Mouse (Mus musculus) macrophage (primary cell): Measurements from ENCODE around the gene Hunk. TPM values are rescaled to one million over a fixed set of nuclear protein-coding genes. Genes with fewer than 3 reads are reported as not detected.

Experiments used
- H3K27ac ChIP-seq: fragments of 350-480 bp; formaldehyde crosslinking; 2 replicates; pipeline ENCODE4 v1.9.0; 2021
- H3K36me3 ChIP-seq: fragments of 350-480 bp; formaldehyde crosslinking; 2 replicates; pipeline ENCODE4 v1.9.0; 2021; ENCODE audit errors: inconsistent target
- H3K4me3 ChIP-seq: fragments of 350-480 bp; formaldehyde crosslinking; 2 replicates; pipeline ENCODE4 v1.9.0; 2021; ENCODE audit errors: inconsistent target
- H3K79me2 ChIP-seq: fragments of 350-480 bp; formaldehyde crosslinking; 2 replicates; pipeline ENCODE4 v1.9.0; 2021; ENCODE audit errors: inconsistent target
- WGBS: methylation state at CpG from one replicate; pipeline ENCODE4 v1.1.7; 2026; ENCODE audit warnings: inconsistent platforms; ENCODE audit not compliant: missing documents; 5-methylcytosine and 5-hydroxymethylcytosine counted together
- polyA plus RNA-seq: library from polyadenylated mRNA; stranded (reverse); fragments of 250-400 nt; gene quantifications from 3 replicates; pipeline ENCODE4 v1.2.4, GENCODE M21; 2018; ENCODE audit warnings: inconsistent platforms

Gene Hunk
- polyA plus RNA-seq, 1 experiment from 2014 or later = not detected

GRCm38 (mm10) chr16:90522575-90522974, 136.8 kb downstream of the Hunk start:
- WGBS = 42% methylated on average over 1 of the region's 1 CpGs
- no peaks in the 10 kb centered on the region for H3K36me3 ChIP-seq
- no peak overlapping the region for H3K4me3 ChIP-seq
- no peaks in the 10 kb centered on the region for H3K79me2 ChIP-seq
- H3K27ac ChIP-seq = no peak overlapping the region

GRCm38 (mm10) chr16:90523373-90523772, 137.6 kb downstream of the Hunk start:
- Histone ChIP-seq H3K27ac (no peak overlapping the region), H3K4me3 (no peak overlapping the region), H3K36me3 (no peaks in the 10 kb centered on the region), H3K79me2 (no peaks in the 10 kb centered on the region)
- 26% methylated on average over 6 of the region's 6 CpGs for WGBS

GRCm38 (mm10) chr16:90523894-90524293, 138.1 kb downstream of the Hunk start:
- no peaks in the 10 kb centered on the region for H3K79me2 ChIP-seq
- H3K36me3 ChIP-seq = no peaks in the 10 kb centered on the region
- 92% methylated on average over 18 of the region's 18 CpGs for WGBS
- no peak overlapping the region for H3K27ac ChIP-seq
- H3K4me3 ChIP-seq = no peak overlapping the region

- WGBS = 88% methylated on average over 18 of the region's 18 CpGs
- no peak overlapping the region for H3K27ac ChIP-seq
- H3K79me2 ChIP-seq = no peaks in the 10 kb centered on the region
- H3K36me3 ChIP-seq = no peaks in the 10 kb centered on the region
- H3K4me3 ChIP-seq = no peak overlapping the region
These were observed 138.6 kb downstream of the Hunk start for GRCm38 (mm10) chr16:90524393-90524792.

- H3K79me2 ChIP-seq = no peaks in the 10 kb centered on the region
- 82% methylated on average over 10 of the region's 10 CpGs for WGBS
- H3K4me3 ChIP-seq = no peak overlapping the region
- no peaks in the 10 kb centered on the region for H3K36me3 ChIP-seq
- no peak overlapping the region for H3K27ac ChIP-seq
These were observed 147.4 kb downstream of the Hunk start for GRCm38 (mm10) chr16:90533119-90533673.

GRCm38 (mm10) chr16:90534591-90534990, 148.8 kb downstream of the Hunk start:
- H3K4me3 ChIP-seq = no peak overlapping the region
- no peaks in the 10 kb centered on the region for H3K36me3 ChIP-seq
- no peak overlapping the region for H3K27ac ChIP-seq
- no peaks in the 10 kb centered on the region for H3K79me2 ChIP-seq
- 89% methylated on average over 8 of the region's 8 CpGs for WGBS

- no peak overlapping the region for H3K27ac ChIP-seq
- no peak overlapping the region for H3K4me3 ChIP-seq
- H3K79me2 ChIP-seq = no peaks in the 10 kb centered on the region
- 88% methylated on average over 5 of the region's 5 CpGs for WGBS
- H3K36me3 ChIP-seq = no peaks in the 10 kb centered on the region
These were observed 153.1 kb downstream of the Hunk start for GRCm38 (mm10) chr16:90538926-90539325.

- Histone ChIP-seq H3K4me3 (no peak overlapping the region), H3K27ac (no peak overlapping the region), H3K36me3 (no peaks in the 10 kb centered on the region), H3K79me2 (no peaks in the 10 kb centered on the region)
- 77% methylated on average over 2 of the region's 2 CpGs for WGBS
These were observed 155.4 kb downstream of the Hunk start for GRCm38 (mm10) chr16:90541191-90541590.

- no peaks in the 10 kb centered on the region for H3K36me3 ChIP-seq
- WGBS = 89% methylated on average over 10 of the region's 10 CpGs
- H3K27ac ChIP-seq = no peak overlapping the region
- no peaks in the 10 kb centered on the region for H3K79me2 ChIP-seq
- H3K4me3 ChIP-seq = no peak overlapping the region
These were observed 156.6 kb downstream of the Hunk start for GRCm38 (mm10) chr16:90542383-90542782.

- no peaks in the 10 kb centered on the region for H3K36me3 ChIP-seq
- no peaks in the 10 kb centered on the region for H3K79me2 ChIP-seq
- 20% methylated on average over 9 of the region's 9 CpGs for WGBS
- H3K27ac ChIP-seq = no peak overlapping the region
- no peak overlapping the region for H3K4me3 ChIP-seq
These were observed 158.4 kb downstream of the Hunk start for GRCm38 (mm10) chr16:90544175-90544574.

- Histone ChIP-seq H3K4me3 (no peak overlapping the region), H3K79me2 (no peaks in the 10 kb centered on the region), H3K27ac (no peak overlapping the region), H3K36me3 (no peaks in the 10 kb centered on the region)
- 65% methylated on average over 3 of the region's 3 CpGs for WGBS
These were observed 159.7 kb downstream of the Hunk start for GRCm38 (mm10) chr16:90545509-90545908.

- Histone ChIP-seq H3K4me3 (no peak overlapping the region), H3K27ac (no peak overlapping the region), H3K79me2 (no peaks in the 10 kb centered on the region), H3K36me3 (no peaks in the 10 kb centered on the region)
- WGBS = 89% methylated on average over 3 of the region's 3 CpGs
These were observed 160.8 kb downstream of the Hunk start for GRCm38 (mm10) chr16:90546591-90546990.

- WGBS = 87% methylated on average over 9 of the region's 9 CpGs
- Histone ChIP-seq H3K4me3 (no peak overlapping the region), H3K27ac (no peak overlapping the region), H3K79me2 (no peaks in the 10 kb centered on the region), H3K36me3 (no peaks in the 10 kb centered on the region)
These were observed 162.2 kb downstream of the Hunk start for GRCm38 (mm10) chr16:90547996-90548395.
